Mouse (Mus musculus): ENCODE measurements at regions not wholly inside any gene's neighbourhood (a gene's known extent, or its start where the extent isn't known, plus 50 kb on each side); places are given as distances from the start of the nearest gene placed in this dataset.

- no peak overlapping the region for H3K9ac ChIP-seq (ENCODE audit: low read depth, low read length)
- H3K9me3 ChIP-seq (replicated peaks; ENCODE audit: low read length), result no peaks in the 10 kb centered on the region
- H3K4me2 ChIP-seq (ENCODE audit: low read length), result no peak overlapping the region
- 38% methylated on average over 1 of the region's 1 CpGs for WGBS
- no peaks in the 10 kb centered on the region for H3K4me1 ChIP-seq (replicated peaks; ENCODE audit: insufficient read depth, low read length)
- no peak for DNase-seq (ENCODE audit: low spot score)
- H3K4me3 ChIP-seq (replicated peaks; ENCODE audit: low read depth, low read length), result no peak overlapping the region
- no peak overlapping the region for H3K27ac ChIP-seq
- no peak for TF ChIP-seq CTCF (IDR thresholded peaks at IDR 0.05; ENCODE audit: low read depth)
- H3K27me3 ChIP-seq (ENCODE audit: insufficient read depth, low read length), result no peaks in the 10 kb centered on the region
- H3K36me3 ChIP-seq (ENCODE audit: insufficient read depth, low read length), result no peaks in the 10 kb centered on the region
- ATAC-seq (replicated peaks; ENCODE audit: low FRiP score, low read depth), result no peak
Observed at GRCm38 (mm10) chr13:118478487-118478886, 91.4 kb upstream of the Mrps30 start.

GRCm38 (mm10) chr13:118472578-118472977 lies 85.5 kb upstream of the Mrps30 start:
- no peak overlapping the region for H3K27ac ChIP-seq
- H3K9ac ChIP-seq (ENCODE audit: low read depth, low read length), result no peak overlapping the region
- no peak for ATAC-seq (replicated peaks; ENCODE audit: low FRiP score, low read depth)
- no peak for DNase-seq (ENCODE audit: low spot score)
- TF ChIP-seq CTCF (IDR thresholded peaks at IDR 0.05; ENCODE audit: low read depth), result no peak
- no peak overlapping the region for H3K4me3 ChIP-seq (replicated peaks; ENCODE audit: low read depth, low read length)
- no peaks in the 10 kb centered on the region for H3K36me3 ChIP-seq (ENCODE audit: insufficient read depth, low read length)
- no peak overlapping the region for H3K4me2 ChIP-seq (ENCODE audit: low read length)
- no peaks in the 10 kb centered on the region for H3K9me3 ChIP-seq (replicated peaks; ENCODE audit: low read length)
- H3K4me1 ChIP-seq (replicated peaks; ENCODE audit: insufficient read depth, low read length), result no peaks in the 10 kb centered on the region
- WGBS, result 43% methylated on average over 7 of the region's 7 CpGs
- no peaks in the 10 kb centered on the region for H3K27me3 ChIP-seq (ENCODE audit: insufficient read depth, low read length)

GRCm38 (mm10) chr13:118459672-118460384 lies 72.8 kb upstream of the Mrps30 start:
- no peak overlapping the region for H3K27ac ChIP-seq
- no peak for DNase-seq (ENCODE audit: low spot score)
- no peaks in the 10 kb centered on the region for H3K27me3 ChIP-seq (ENCODE audit: insufficient read depth, low read length)
- H3K4me1 ChIP-seq (replicated peaks; ENCODE audit: insufficient read depth, low read length), result no peaks in the 10 kb centered on the region
- no peak overlapping the region for H3K4me2 ChIP-seq (ENCODE audit: low read length)
- WGBS, result 77% methylated on average over 9 of the region's 9 CpGs
- H3K36me3 ChIP-seq (ENCODE audit: insufficient read depth, low read length), result no peaks in the 10 kb centered on the region
- H3K9ac ChIP-seq (ENCODE audit: low read depth, low read length), result no peak overlapping the region
- ATAC-seq (replicated peaks; ENCODE audit: low FRiP score, low read depth), result no peak; the same call in 1 of the 2 replicates
- TF ChIP-seq CTCF (IDR thresholded peaks at IDR 0.05; ENCODE audit: low read depth), result no peak
- no peak overlapping the region for H3K4me3 ChIP-seq (replicated peaks; ENCODE audit: low read depth, low read length)
- no peaks in the 10 kb centered on the region for H3K9me3 ChIP-seq (replicated peaks; ENCODE audit: low read length)

GRCm38 (mm10) chr13:118448977-118449705 lies 62.1 kb upstream of the Mrps30 start:
- Histone ChIP-seq H3K4me1 (replicated peaks; ENCODE audit: insufficient read depth, low read length) (no peaks in the 10 kb centered on the region), H3K27ac (no peak overlapping the region), H3K4me3 (replicated peaks; ENCODE audit: low read depth, low read length) (no peak overlapping the region), H3K36me3 (ENCODE audit: insufficient read depth, low read length) (no peaks in the 10 kb centered on the region), H3K27me3 (ENCODE audit: insufficient read depth, low read length) (no peaks in the 10 kb centered on the region), H3K9ac (ENCODE audit: low read depth, low read length) (no peak overlapping the region), H3K4me2 (ENCODE audit: low read length) (no peak overlapping the region), H3K9me3 (replicated peaks; ENCODE audit: low read length) (no peaks in the 10 kb centered on the region)
- WGBS, result 68% methylated on average over 6 of the region's 6 CpGs
- no peak for DNase-seq (ENCODE audit: low spot score)
- ATAC-seq (replicated peaks; ENCODE audit: low FRiP score, low read depth), result no peak
- no peak for TF ChIP-seq CTCF (IDR thresholded peaks at IDR 0.05; ENCODE audit: low read depth)

GRCm38 (mm10) chr13:118441322-118442064 lies 54.4 kb upstream of the Mrps30 start:
- ATAC-seq (replicated peaks; ENCODE audit: low FRiP score, low read depth), result no peak
- Histone ChIP-seq H3K4me2 (ENCODE audit: low read length) (no peak overlapping the region), H3K9me3 (replicated peaks; ENCODE audit: low read length) (no peaks in the 10 kb centered on the region), H3K4me1 (replicated peaks; ENCODE audit: insufficient read depth, low read length) (no peaks in the 10 kb centered on the region), H3K36me3 (ENCODE audit: insufficient read depth, low read length) (no peaks in the 10 kb centered on the region), H3K27me3 (ENCODE audit: insufficient read depth, low read length) (no peaks in the 10 kb centered on the region), H3K9ac (ENCODE audit: low read depth, low read length) (no peak overlapping the region), H3K4me3 (replicated peaks; ENCODE audit: low read depth, low read length) (no peak overlapping the region), H3K27ac (no peak overlapping the region)
- DNase-seq (ENCODE audit: low spot score), result no peak
- no peak for TF ChIP-seq CTCF (IDR thresholded peaks at IDR 0.05; ENCODE audit: low read depth)
- WGBS, result 81% methylated on average over 5 of the region's 5 CpGs

Data from kidney, postnatal 0 days (tissue).